Mouse (Mus musculus): ENCODE measurements around the gene Atrn. TPM values are rescaled to one million over a fixed set of nuclear protein-coding genes. Genes with fewer than 3 reads are reported as not detected.

Atrn gene
- polyA plus RNA-seq, 1 experiment from 2014 or later, result 13.0 TPM

DNA sequence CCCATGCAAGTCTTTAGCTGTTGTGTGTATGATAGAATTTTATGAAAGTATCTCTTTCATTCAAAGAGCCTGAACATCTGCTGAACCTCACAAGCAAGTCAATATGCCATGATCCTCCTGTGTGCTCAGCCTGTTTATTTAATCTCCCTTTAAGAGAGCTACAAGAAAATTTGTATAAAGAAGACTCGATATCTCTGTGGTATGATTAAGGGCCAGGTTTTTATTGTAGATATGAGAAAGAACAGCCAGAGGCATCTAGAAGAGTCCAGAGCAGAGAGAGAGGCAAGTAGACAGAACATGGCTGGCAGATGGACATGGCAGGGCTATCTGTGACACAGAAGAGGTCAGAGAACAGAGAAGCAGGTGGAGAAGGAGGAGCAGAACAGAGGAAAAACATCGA is 139.7 kb downstream of the Atrn start:
- no peak overlapping the region for H3K27ac ChIP-seq (ENCODE audit: low read length)

DNA sequence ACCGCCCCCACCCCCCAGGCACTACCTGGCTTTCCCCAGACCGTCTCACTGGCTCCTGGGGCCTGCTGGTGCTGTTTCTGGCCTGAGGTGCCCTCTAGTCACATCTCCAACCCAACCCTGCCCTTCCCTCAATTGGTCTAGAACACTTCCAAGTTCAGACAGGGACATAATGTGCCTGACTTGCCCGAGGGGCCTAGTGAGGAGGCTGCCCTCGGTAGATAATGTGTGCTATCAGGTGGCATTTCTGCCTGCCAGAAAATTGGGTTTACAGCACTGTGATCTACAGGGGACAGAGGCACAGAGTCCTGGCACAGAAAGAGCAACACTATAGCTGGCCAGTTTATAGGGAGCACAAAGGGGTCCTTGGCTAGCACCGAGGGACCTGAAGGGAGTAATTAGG is 145.7 kb downstream of the Atrn start:
- peaks cover 11% of the 10 kb centered on the region; the same call in 1 of the 2 replicates for H3K4me1 ChIP-seq (ENCODE audit: control insufficient read depth, insufficient read depth, low read length)
- no peak overlapping the region for H3K27ac ChIP-seq (ENCODE audit: low read length)
- no peaks in the 10 kb centered on the region for H3K36me3 ChIP-seq (ENCODE audit: control insufficient read depth, insufficient read depth, low read length)
- H3K4me3 ChIP-seq (ENCODE audit: low read depth, low read length), result no peak overlapping the region
- ATAC-seq (ENCODE audit: insufficient number of reproducible peaks, insufficient read depth, low FRiP score, low read depth), result no peak
- H3K9ac ChIP-seq (replicated peaks; ENCODE audit: low read depth, low read length), result no peak overlapping the region
- H3K9me3 ChIP-seq (ENCODE audit: control insufficient read depth, low read depth, low read length), result no peaks in the 10 kb centered on the region
- peaks cover 34% of the 10 kb centered on the region for H3K27me3 ChIP-seq (ENCODE audit: control insufficient read depth, insufficient read depth, low read length)
- H3K4me2 ChIP-seq (replicated peaks; ENCODE audit: low read depth, low read length), result no peak overlapping the region
- WGBS, result 77% methylated on average over 5 of the region's 5 CpGs

More for the DNA sequence above, 139.7 kb downstream of the Atrn start:
- no peak overlapping the region for H3K4me3 ChIP-seq (ENCODE audit: low read depth, low read length)
- no peak for ATAC-seq (ENCODE audit: insufficient number of reproducible peaks, insufficient read depth, low FRiP score, low read depth)
- H3K9me3 ChIP-seq (ENCODE audit: control insufficient read depth, low read depth, low read length), result no peaks in the 10 kb centered on the region
- H3K4me1 ChIP-seq (ENCODE audit: control insufficient read depth, insufficient read depth, low read length), result peaks cover 12% of the 10 kb centered on the region; the same call in 1 of the 2 replicates
- H3K4me2 ChIP-seq (replicated peaks; ENCODE audit: low read depth, low read length), result no peak overlapping the region
- H3K36me3 ChIP-seq (ENCODE audit: control insufficient read depth, insufficient read depth, low read length), result no peaks in the 10 kb centered on the region
- WGBS, result 60% methylated on average over 2 of the region's 2 CpGs
- H3K27me3 ChIP-seq (ENCODE audit: control insufficient read depth, insufficient read depth, low read length), result peaks cover 4% of the 10 kb centered on the region; the same call in 1 of the 2 replicates
- H3K9ac ChIP-seq (replicated peaks; ENCODE audit: low read depth, low read length), result no peak overlapping the region

DNA sequence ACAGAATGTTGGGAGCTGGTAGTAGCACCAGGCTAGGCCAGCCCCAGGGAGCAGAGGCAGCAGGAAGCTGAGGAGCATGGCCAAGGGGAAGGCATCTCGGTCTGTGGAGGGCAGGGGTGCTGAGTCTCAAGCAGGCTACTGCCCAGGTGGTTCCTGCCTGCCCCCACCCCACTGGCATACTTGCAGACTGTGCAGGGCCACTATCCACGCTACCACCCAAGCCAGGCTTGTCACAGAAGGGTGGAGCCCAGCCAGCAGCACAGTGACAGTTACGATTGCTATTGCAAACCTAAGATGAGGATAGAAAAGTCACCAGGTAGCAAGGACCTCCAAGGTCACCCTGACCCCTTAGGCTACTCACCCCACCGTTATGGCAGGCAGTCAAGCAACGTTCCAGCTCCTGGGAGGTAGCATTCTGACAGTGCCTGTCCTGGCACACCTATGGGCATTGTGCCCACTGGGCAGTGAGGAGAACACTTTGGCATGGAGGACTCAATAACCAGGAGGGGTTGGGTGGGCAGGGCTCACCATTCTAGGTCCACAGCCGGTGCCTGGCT is 146.6 kb downstream of the Atrn start:
- H3K9ac ChIP-seq (replicated peaks; ENCODE audit: low read depth, low read length), result no peak overlapping the region
- H3K27ac ChIP-seq (ENCODE audit: low read length), result no peak overlapping the region
- H3K27me3 ChIP-seq (ENCODE audit: control insufficient read depth, insufficient read depth, low read length), result peaks cover 34% of the 10 kb centered on the region
- H3K4me2 ChIP-seq (replicated peaks; ENCODE audit: low read depth, low read length), result no peak overlapping the region
- no peak for ATAC-seq (ENCODE audit: insufficient number of reproducible peaks, insufficient read depth, low FRiP score, low read depth)
- 76% methylated on average over 6 of the region's 6 CpGs for WGBS
- H3K36me3 ChIP-seq (ENCODE audit: control insufficient read depth, insufficient read depth, low read length), result no peaks in the 10 kb centered on the region
- peaks cover 11% of the 10 kb centered on the region; the same call in 1 of the 2 replicates for H3K4me1 ChIP-seq (ENCODE audit: control insufficient read depth, insufficient read depth, low read length)
- H3K9me3 ChIP-seq (ENCODE audit: control insufficient read depth, low read depth, low read length), result no peaks in the 10 kb centered on the region
- H3K4me3 ChIP-seq (ENCODE audit: low read depth, low read length), result no peak overlapping the region

DNA sequence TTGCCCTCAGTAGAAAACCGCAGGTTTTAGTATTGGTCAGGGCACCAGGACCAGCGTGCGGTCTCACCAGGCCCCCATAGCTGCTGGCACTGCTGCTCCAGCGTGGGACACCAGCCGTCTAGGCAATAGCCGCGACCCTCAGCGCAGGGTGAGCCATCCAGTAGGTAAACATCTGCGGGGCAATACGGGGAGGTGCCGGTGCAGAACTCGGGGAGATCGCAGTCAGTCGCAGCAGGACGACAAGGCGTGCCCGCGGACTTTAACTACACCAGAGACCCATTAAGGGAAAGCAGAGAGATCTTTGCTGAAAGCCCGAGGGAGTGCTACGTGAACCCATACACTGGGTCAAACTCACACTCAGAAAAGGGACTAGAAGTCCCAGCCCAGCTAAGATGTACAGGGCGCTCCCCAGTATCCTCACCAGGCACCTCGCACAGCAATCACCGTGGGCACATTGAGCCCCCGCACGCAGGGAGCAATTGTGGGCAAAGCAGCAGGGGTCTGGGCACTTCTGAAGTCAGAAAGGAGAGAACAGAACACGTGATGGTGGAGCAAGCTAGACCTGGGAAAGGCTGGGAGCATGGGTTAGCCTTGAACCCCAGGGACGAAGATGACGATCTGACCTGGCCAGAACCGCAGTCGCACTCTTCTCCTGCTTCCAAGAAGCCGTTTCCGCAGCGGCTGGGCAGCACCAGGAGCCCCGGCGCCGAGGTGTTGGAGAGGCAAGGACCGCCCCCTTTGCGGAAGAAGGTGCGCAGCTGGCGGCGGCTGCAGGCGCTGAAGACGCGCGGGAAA is 147.8 kb downstream of the Atrn start:
- Histone ChIP-seq H3K36me3 (ENCODE audit: control insufficient read depth, insufficient read depth, low read length) (no peaks in the 10 kb centered on the region), H3K4me2 (replicated peaks; ENCODE audit: low read depth, low read length) (peak overlapping the region; percentile 44), H3K9me3 (ENCODE audit: control insufficient read depth, low read depth, low read length) (no peaks in the 10 kb centered on the region), H3K4me1 (ENCODE audit: control insufficient read depth, insufficient read depth, low read length) (peaks cover 11% of the 10 kb centered on the region; the same call in 1 of the 2 replicates), H3K27ac (ENCODE audit: low read length) (no peak overlapping the region), H3K4me3 (ENCODE audit: low read depth, low read length) (peak overlapping the region; percentile 19), H3K9ac (replicated peaks; ENCODE audit: low read depth, low read length) (no peak overlapping the region), H3K27me3 (ENCODE audit: control insufficient read depth, insufficient read depth, low read length) (peaks cover 34% of the 10 kb centered on the region)
- no peak for ATAC-seq (ENCODE audit: insufficient number of reproducible peaks, insufficient read depth, low FRiP score, low read depth)
- WGBS, result 1% methylated on average over 45 of the region's 45 CpGs

DNA sequence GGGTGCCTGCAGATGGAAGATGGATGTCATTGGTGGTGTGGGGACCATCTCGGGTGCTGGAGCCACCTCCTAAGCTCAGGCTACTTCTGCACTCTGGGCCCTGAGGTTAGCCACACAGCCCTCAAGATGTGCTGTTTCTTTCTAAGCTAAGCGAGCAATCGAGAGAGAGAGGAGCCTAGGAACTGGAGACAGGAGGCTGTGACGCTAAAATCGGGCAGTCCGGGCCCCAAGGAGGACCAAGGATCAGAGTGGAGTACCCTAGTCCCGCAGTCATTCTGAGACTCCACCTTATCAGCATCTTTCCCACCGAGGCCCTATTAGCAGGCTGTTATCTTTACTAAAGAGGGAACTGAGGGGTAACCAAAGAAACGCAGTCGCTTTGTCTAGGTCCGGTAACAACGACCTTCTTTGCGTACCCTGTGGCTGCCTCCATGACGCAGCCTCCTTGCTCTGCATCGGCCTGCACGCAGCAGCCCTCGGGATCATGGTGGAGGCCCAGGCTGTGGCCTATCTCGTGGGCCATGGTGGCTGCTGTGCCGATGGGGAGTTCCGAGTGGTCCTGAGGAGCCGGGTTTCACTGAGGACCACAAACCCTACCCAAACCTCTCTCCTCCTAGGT is 148.5 kb downstream of the Atrn start:
- WGBS, result 5% methylated on average over 21 of the region's 21 CpGs
- peaks cover 14% of the 10 kb centered on the region; the same call in 1 of the 2 replicates for H3K4me1 ChIP-seq (ENCODE audit: control insufficient read depth, insufficient read depth, low read length)
- H3K27me3 ChIP-seq (ENCODE audit: control insufficient read depth, insufficient read depth, low read length), result peaks cover 34% of the 10 kb centered on the region

DNA sequence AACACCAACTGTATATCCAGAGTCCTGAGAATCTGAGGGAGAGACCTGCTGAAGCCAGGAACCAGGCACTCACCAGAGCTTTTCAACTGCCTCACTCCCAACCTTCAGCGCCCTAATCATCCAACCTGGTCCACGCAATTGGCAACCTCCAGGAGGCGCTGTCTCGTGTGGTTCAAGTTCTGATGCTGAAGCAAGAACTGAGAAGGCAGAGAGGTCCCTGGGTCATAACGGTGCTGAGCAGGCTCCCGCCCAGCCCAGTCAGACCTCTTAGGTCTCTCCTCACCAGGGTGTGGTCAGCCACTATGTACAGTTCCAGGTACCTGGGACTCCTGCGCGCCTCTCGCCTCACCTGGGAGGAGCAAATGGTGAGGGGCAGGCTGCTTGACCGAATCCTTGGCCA is 149.3 kb downstream of the Atrn start:
- H3K4me1 ChIP-seq (ENCODE audit: control insufficient read depth, insufficient read depth, low read length), result peaks cover 18% of the 10 kb centered on the region; the same call in 1 of the 2 replicates
- no peak overlapping the region for H3K4me2 ChIP-seq (replicated peaks; ENCODE audit: low read depth, low read length)
- 6% methylated on average over 10 of the region's 10 CpGs for WGBS

More for the DNA sequence above, 148.5 kb downstream of the Atrn start:
- Histone ChIP-seq H3K4me3 (ENCODE audit: low read depth, low read length) (peak overlapping the region; percentile 19), H3K36me3 (ENCODE audit: control insufficient read depth, insufficient read depth, low read length) (no peaks in the 10 kb centered on the region), H3K9me3 (ENCODE audit: control insufficient read depth, low read depth, low read length) (no peaks in the 10 kb centered on the region), H3K27ac (ENCODE audit: low read length) (no peak overlapping the region), H3K4me2 (replicated peaks; ENCODE audit: low read depth, low read length) (peak overlapping the region; percentile 44), H3K9ac (replicated peaks; ENCODE audit: low read depth, low read length) (no peak overlapping the region)
- ATAC-seq (ENCODE audit: insufficient number of reproducible peaks, insufficient read depth, low FRiP score, low read depth), result no peak

DNA sequence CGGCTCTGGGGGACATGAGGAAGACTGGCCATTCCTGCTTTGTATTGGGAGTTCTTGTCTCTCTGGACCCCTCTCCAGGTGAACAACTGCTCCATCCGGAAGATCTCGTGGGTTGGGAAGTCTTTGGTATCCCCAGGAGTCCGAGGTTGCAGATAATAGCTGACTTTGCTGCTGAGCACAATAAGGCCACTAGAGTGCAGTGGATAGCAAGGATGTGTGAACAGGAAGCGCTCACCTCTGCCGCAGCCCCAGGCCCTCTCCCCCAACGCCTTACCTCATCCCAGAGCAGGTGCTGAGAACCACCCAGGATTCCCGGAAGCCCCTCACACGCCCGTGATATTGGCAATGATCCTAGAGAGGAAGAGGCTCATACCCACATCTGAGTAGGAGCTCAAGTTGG is 149.9 kb downstream of the Atrn start:
- 2% methylated on average over 10 of the region's 10 CpGs for WGBS

More for the DNA sequence above, 149.3 kb downstream of the Atrn start:
- H3K4me3 ChIP-seq (ENCODE audit: low read depth, low read length), result no peak overlapping the region
- H3K27ac ChIP-seq (ENCODE audit: low read length), result no peak overlapping the region
- no peaks in the 10 kb centered on the region for H3K36me3 ChIP-seq (ENCODE audit: control insufficient read depth, insufficient read depth, low read length)
- peaks cover 34% of the 10 kb centered on the region for H3K27me3 ChIP-seq (ENCODE audit: control insufficient read depth, insufficient read depth, low read length)
- no peaks in the 10 kb centered on the region for H3K9me3 ChIP-seq (ENCODE audit: control insufficient read depth, low read depth, low read length)
- no peak overlapping the region for H3K9ac ChIP-seq (replicated peaks; ENCODE audit: low read depth, low read length)
- ATAC-seq (ENCODE audit: insufficient number of reproducible peaks, insufficient read depth, low FRiP score, low read depth), result no peak

DNA sequence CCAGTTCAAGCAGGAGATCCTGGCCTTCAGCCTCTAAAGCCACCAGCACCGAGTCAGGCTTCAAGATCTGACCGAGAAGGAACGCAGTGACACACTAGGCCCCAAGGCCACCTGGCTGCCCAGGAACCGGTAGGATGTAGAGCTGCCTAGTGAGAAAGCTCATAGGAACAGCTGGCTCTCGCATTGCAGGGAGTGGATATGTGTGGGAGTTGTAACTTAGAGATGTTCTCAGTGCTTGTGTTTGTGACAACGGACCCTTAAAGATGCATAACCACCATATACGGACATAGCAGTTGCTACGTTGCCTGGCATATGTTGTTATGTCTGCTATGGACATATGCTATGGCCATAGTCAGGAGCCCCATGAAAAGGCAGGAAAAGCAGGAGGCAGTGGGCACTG is 152.4 kb downstream of the Atrn start:
- H3K4me2 ChIP-seq (replicated peaks; ENCODE audit: low read depth, low read length), result no peak overlapping the region
- H3K27ac ChIP-seq (ENCODE audit: low read length), result no peak overlapping the region
- ATAC-seq (ENCODE audit: insufficient number of reproducible peaks, insufficient read depth, low FRiP score, low read depth), result no peak
- no peaks in the 10 kb centered on the region for H3K36me3 ChIP-seq (ENCODE audit: control insufficient read depth, insufficient read depth, low read length)
- H3K4me1 ChIP-seq (ENCODE audit: control insufficient read depth, insufficient read depth, low read length), result peaks cover 16% of the 10 kb centered on the region; the same call in 1 of the 2 replicates
- no peak overlapping the region for H3K4me3 ChIP-seq (ENCODE audit: low read depth, low read length)
- H3K27me3 ChIP-seq (ENCODE audit: control insufficient read depth, insufficient read depth, low read length), result peaks cover 23% of the 10 kb centered on the region
- no peak overlapping the region for H3K9ac ChIP-seq (replicated peaks; ENCODE audit: low read depth, low read length)
- 87% methylated on average over 8 of the region's 8 CpGs for WGBS
- H3K9me3 ChIP-seq (ENCODE audit: control insufficient read depth, low read depth, low read length), result no peaks in the 10 kb centered on the region

More for the DNA sequence above, 149.9 kb downstream of the Atrn start:
- Histone ChIP-seq H3K27me3 (ENCODE audit: control insufficient read depth, insufficient read depth, low read length) (peaks cover 34% of the 10 kb centered on the region), H3K9me3 (ENCODE audit: control insufficient read depth, low read depth, low read length) (no peaks in the 10 kb centered on the region), H3K4me3 (ENCODE audit: low read depth, low read length) (no peak overlapping the region), H3K4me2 (replicated peaks; ENCODE audit: low read depth, low read length) (no peak overlapping the region), H3K27ac (ENCODE audit: low read length) (no peak overlapping the region), H3K4me1 (ENCODE audit: control insufficient read depth, insufficient read depth, low read length) (peaks cover 18% of the 10 kb centered on the region; the same call in 1 of the 2 replicates), H3K9ac (replicated peaks; ENCODE audit: low read depth, low read length) (no peak overlapping the region), H3K36me3 (ENCODE audit: control insufficient read depth, insufficient read depth, low read length) (no peaks in the 10 kb centered on the region)
- ATAC-seq (ENCODE audit: insufficient number of reproducible peaks, insufficient read depth, low FRiP score, low read depth), result no peak

All from stomach, embryonic 14.5 days (tissue).